Mouse (Mus musculus): ENCODE results near the gene Ywhag.

DNA sequence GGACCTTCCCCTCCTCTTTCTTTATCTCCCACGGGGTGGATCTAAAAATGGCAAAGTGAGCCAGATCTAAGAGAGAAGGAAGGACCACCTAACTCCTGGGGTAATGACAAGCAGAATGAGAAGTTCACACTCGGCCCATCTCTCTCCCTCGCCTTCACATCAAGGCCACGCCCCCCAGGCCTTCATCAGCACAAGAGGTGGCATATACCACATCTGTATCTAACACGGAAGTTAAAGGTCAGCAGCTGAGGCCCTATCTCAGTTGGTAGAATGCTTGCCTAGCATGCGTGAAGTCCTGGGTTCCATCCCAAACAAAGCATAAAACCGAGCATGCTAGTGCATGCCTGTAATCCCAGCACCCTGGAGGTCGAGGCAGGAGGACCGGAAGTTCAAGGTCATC, 60.7 kb downstream of the Ywhag start:
- TF ChIP-seq POLR2A (IDR thresholded peaks at IDR 0.05; ENCODE audit: borderline replicate concordance, extremely low read depth, insufficient read depth, insufficient read length, poor library complexity, severe bottlenecking): no peak
- no peak for TF ChIP-seq CTCF (IDR thresholded peaks at IDR 0.05; ENCODE audit: borderline replicate concordance, extremely low read depth, insufficient read depth, insufficient read length)

Data from brain, embryonic 14.5 days (tissue).